Mouse (Mus musculus): ENCODE data around the gene Cyp8b1.

GRCm38 (mm10) chr9:121908321-121908720 lies 7.8 kb downstream of the Cyp8b1 start:
- TF ChIP-seq GATA1 (IDR thresholded peaks at IDR 0.05; ENCODE audit: low read length) (no peak), TAL1 (IDR thresholded peaks at IDR 0.05; ENCODE audit: low read length) (no peak)
